Mouse (Mus musculus) ES-Bruce4 (cell line): ENCODE results near the gene Dnmt3b. TPM values are rescaled to one million over a fixed set of nuclear protein-coding genes. Genes with fewer than 3 reads are reported as not detected.

Source experiments
- H3K27ac ChIP-seq: 2 replicates; pipeline ENCODE4 v1.5.1; 2012; ENCODE audit warnings: low read length, inconsistent platforms; ENCODE audit not compliant: insufficient read depth
- H3K27me3 ChIP-seq: 2 replicates; pipeline ENCODE4 v1.6.1; 2012; ENCODE audit warnings: mild to moderate bottlenecking, low read length, inconsistent platforms; ENCODE audit not compliant: control insufficient read depth, poor library complexity, insufficient read depth, severe bottlenecking
- H3K36me3 ChIP-seq: 2 replicates; pipeline ENCODE4 v1.6.1; 2012; ENCODE audit warnings: inconsistent platforms, mild to moderate bottlenecking, low read length, moderate library complexity; ENCODE audit not compliant: control insufficient read depth, poor library complexity, insufficient read depth, severe bottlenecking
- H3K4me1 ChIP-seq: one replicate; pipeline ENCODE4 v1.8.1; 2011; ENCODE audit warnings: low read length; ENCODE audit not compliant: control insufficient read depth, insufficient read depth
- H3K4me3 ChIP-seq: 2 replicates; pipeline ENCODE4 v1.5.1; 2011; ENCODE audit warnings: low read depth, mild to moderate bottlenecking, low read length
- H3K9ac ChIP-seq: 2 replicates; pipeline ENCODE4 v1.6.1; 2012; ENCODE audit warnings: low read depth, mild to moderate bottlenecking, inconsistent platforms; ENCODE audit not compliant: poor library complexity, severe bottlenecking
- H3K9me3 ChIP-seq: replicated peaks from 2 replicates; pipeline ENCODE4 v1.6.1; 2012; ENCODE audit warnings: mild to moderate bottlenecking, low read length, inconsistent platforms; ENCODE audit not compliant: control insufficient read depth, poor library complexity, insufficient read depth, severe bottlenecking
- CTCF ChIP-seq: IDR thresholded peaks from one replicate; pipeline ENCODE4 v1.8.1; 2011; ENCODE audit warnings: low read depth, low read length
- EP300 ChIP-seq: IDR thresholded peaks from 2 replicates; pipeline ENCODE4 v1.6.1; 2011; ENCODE audit warnings: low read depth, low read length; ENCODE audit not compliant: insufficient read depth
- POLR2A ChIP-seq: IDR thresholded peaks from one replicate; pipeline ENCODE4 v1.8.1; 2011; ENCODE audit warnings: low read length; ENCODE audit not compliant: insufficient read depth
- polyA plus RNA-seq: library from polyadenylated mRNA; stranded (reverse); fragments of >200 nt; gene quantifications from 2 replicates; pipeline ENCODE4 v1.2.4, GENCODE M21; 2011; ENCODE audit warnings: low read depth; ENCODE audit not compliant: missing spikeins, insufficient read depth, insufficient read length

Gene Dnmt3b
- polyA plus RNA-seq = 105 and 112 TPM in 2 replicates

- TF ChIP-seq EP300 = no peak
- TF ChIP-seq POLR2A = no peak
- TF ChIP-seq CTCF = no peak
- no peak within 1 kb of the TSS for H3K27ac ChIP-seq
- H3K4me1 ChIP-seq = no peaks in the 10 kb centered on the region
Measured at GRCm38 (mm10) chr2:153649298-153650013, at the start of gene Dnmt3b. Dnmt3b (plus strand) TSS chr2:153649450.

GRCm38 (mm10) chr2:153600021-153600666 is 49.1 kb upstream of the Dnmt3b start:
- H3K27me3 ChIP-seq = no peaks in the 10 kb centered on the region
- H3K36me3 ChIP-seq = no peaks in the 10 kb centered on the region
- TF ChIP-seq EP300 (no peak), CTCF (peak; percentile 45), POLR2A (no peak)
- H3K4me3 ChIP-seq = no peak overlapping the region
- no peaks in the 10 kb centered on the region for H3K9me3 ChIP-seq
- peak overlapping the region; percentile 48 for H3K27ac ChIP-seq
- H3K9ac ChIP-seq = no peak overlapping the region
- peaks cover 15% of the 10 kb centered on the region for H3K4me1 ChIP-seq

More at GRCm38 (mm10) chr2:153649298-153650013, at the start of gene Dnmt3b:
- Histone ChIP-seq H3K9ac (peak within 1 kb of the TSS; percentile 76), H3K36me3 (no peaks in the 10 kb centered on the region), H3K4me3 (peak within 1 kb of the TSS; percentile 77), H3K27me3 (no peaks in the 10 kb centered on the region), H3K9me3 (no peaks in the 10 kb centered on the region)

GRCm38 (mm10) chr2:153600667-153601648 is 48.3 kb upstream of the Dnmt3b start:
- no peak overlapping the region for H3K4me3 ChIP-seq
- no peaks in the 10 kb centered on the region for H3K27me3 ChIP-seq
- H3K27ac ChIP-seq = no peak overlapping the region
- H3K36me3 ChIP-seq = no peaks in the 10 kb centered on the region
- TF ChIP-seq EP300 = no peak
- no peak for TF ChIP-seq POLR2A
- TF ChIP-seq CTCF = no peak
- H3K4me1 ChIP-seq = peaks cover 13% of the 10 kb centered on the region
- H3K9me3 ChIP-seq = no peaks in the 10 kb centered on the region
- H3K9ac ChIP-seq = no peak overlapping the region

- H3K27me3 ChIP-seq = no peaks in the 10 kb centered on the region
- H3K36me3 ChIP-seq = no peaks in the 10 kb centered on the region
- no peak overlapping the region for H3K9ac ChIP-seq
- peak overlapping the region; percentile 35 for H3K4me3 ChIP-seq
- H3K27ac ChIP-seq = no peak overlapping the region
- TF ChIP-seq CTCF (peak; percentile 61), POLR2A (no peak)
- H3K4me1 ChIP-seq = peaks cover 3% of the 10 kb centered on the region
- no peaks in the 10 kb centered on the region for H3K9me3 ChIP-seq
Measured at GRCm38 (mm10) chr2:153603724-153604123, 45.5 kb upstream of the Dnmt3b start.

GRCm38 (mm10) chr2:153606421-153606820 is 42.8 kb upstream of the Dnmt3b start:
- Histone ChIP-seq H3K27ac (no peak overlapping the region), H3K36me3 (no peaks in the 10 kb centered on the region), H3K4me3 (no peak overlapping the region), H3K9me3 (no peaks in the 10 kb centered on the region), H3K9ac (no peak overlapping the region), H3K27me3 (no peaks in the 10 kb centered on the region), H3K4me1 (peaks cover 4% of the 10 kb centered on the region)
- TF ChIP-seq CTCF (peak; percentile 62), POLR2A (no peak)
